Mouse (Mus musculus): ENCODE measurements around the gene Tars.

Gene Tars

DNA sequence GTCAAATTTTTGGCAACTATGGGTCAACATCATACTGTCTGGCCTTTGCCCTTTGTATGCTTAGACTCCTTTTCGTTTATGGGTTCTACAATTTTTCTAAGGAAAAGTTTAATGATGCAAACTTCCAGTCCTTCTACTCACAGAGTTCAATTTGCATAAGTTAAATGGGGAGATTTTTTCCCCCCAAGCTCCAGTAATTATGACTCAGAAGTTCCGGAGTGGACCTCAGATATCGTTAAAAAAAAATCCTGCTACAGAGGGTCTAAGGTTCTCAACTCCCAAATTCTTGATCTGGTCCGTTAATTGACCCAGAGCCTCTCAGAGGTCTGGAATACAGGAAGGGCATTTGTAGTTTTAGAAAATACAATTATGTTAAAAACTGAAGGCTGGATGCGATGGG, 37.6 kb downstream of the Tars start:
- no peak for DNase-seq (ENCODE audit: low spot score in 2 of 2)

DNA sequence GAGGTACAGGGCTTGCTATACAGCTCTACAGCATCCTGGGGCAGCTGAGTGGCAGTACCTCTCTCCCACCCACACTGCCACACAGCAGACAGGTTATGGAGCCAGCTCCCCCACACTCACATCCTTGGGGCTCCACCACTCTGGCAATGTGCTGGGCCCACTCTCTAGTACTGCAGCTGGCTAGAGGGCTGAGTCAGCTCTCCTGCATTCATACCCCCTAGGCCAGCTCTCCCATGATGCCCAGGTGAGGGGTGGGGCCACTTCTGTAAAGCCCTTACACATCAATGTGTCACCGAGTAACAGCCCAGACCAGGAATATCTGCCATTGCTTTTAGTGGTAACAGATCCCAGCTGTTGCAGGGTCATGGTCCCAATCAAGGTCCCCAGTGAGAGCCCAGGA, 38.6 kb downstream of the Tars start:
- no peak for DNase-seq (ENCODE audit: low spot score in 2 of 2)

DNA sequence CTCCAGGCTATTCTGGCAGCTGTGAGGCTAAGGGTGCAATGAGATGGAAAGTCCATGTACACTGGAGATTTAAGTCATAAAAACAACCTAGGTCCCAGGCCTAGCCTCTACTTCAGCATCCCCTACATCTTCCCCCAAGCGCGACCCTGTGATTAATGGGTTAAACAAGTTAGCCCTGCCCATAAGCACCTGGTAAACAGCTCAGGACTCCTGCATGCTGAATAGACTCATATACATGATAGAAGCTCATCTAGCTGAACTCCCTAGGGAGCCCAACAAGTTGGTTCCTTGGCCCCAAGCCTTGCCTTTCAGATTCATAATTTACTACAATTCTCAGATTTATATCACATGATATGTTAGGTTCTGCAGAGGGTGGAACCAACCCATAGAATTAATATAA, 42.0 kb downstream of the Tars start:
- no peak for DNase-seq (ENCODE audit: low spot score in 2 of 2)

DNA sequence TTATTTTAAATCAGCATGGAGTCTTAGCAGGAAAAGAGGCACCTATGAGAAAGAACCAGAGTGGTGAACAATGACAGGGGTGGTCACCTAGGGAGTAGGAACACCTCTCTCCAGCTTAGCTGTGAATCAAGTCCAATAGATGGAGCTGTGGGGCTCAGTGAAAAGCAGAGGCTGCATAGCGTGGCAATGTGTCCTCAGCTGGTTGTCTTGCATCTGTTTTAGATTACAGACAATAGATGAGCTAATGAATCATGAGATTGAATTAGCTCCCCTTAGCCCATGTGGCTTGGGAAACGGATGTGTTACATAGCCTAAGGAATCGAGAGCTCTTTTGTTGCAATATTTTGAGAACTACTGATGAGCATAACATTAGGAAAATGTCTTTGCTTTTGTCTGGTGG, 43.6 kb downstream of the Tars start:
- no peak for DNase-seq (ENCODE audit: low spot score in 2 of 2)

DNA sequence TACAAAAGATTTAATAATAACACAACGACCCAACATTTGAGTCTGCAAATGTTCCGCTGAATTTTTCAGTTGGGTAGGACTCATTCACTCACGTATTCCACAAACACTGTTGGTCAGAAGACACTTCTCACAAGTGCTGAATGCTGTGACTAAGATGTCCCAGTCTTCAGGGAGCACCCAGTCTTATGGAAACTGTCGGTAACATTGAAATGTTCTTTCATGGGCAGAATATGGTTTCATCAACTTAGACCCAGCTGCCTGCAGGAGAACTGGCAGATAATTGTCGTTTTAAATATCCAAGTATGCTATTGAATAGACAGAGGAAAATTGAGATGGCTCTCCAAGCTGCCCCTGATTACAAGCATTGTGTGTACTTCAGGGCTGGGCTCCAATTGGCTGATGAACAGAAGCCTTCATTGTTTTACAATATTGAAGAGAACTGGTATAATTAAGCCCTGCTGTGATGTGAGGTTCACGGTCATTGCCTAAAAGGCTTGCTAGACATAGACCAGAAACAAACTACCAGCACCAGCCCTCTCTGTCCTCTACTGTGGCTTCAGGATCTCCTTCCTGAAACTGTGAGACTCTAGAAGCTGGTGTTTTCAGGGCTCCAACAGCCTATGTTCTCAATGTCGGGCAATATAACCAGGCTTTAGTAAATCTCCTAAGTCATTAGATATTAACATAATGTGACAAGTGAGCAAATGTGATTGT, 59.8 kb downstream of the Tars start:
- DNase-seq (ENCODE audit: low spot score in 2 of 2): no peak
